Mouse (Mus musculus): Measurements from ENCODE around the gene Arfip2. TPM values are rescaled to one million over a fixed set of nuclear protein-coding genes. Genes with fewer than 3 reads are reported as not detected.

Gene Arfip2
- total and polyA plus RNA-seq, 3 experiments = 13.6 to 30.4 (median 13.6) TPM

DNA sequence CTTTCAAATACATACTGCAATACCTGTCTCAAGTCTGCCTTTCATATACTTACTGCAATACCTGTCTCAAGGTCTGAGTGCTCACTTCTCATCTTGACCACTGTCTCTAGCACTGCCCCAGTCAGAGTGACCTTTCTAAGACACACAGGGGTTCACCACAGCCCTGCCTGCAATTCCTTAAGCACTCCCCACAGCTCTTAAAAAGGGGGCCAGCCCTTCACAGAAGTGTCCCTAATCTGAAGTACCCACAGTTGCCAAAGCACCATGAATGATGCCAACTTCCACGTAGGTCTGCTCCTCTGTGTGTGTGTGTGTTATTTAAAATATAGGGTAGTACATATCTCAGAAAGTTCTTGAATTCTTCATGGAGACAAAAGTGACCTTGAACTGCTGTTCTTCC lies 28.4 kb downstream of the Arfip2 start:
- no peak overlapping the region for H3K27ac ChIP-seq
- WGBS = 85% methylated on average over 1 of the region's 1 CpGs
- H3K79me2 ChIP-seq (replicated peaks; ENCODE audit: control insufficient read depth, insufficient read depth, low read length) = no peaks in the 10 kb centered on the region
- H3K4me1 ChIP-seq (ENCODE audit: control insufficient read depth, insufficient read depth, low read length) = peaks cover 3% of the 10 kb centered on the region
- no peaks in the 10 kb centered on the region for H3K27me3 ChIP-seq (ENCODE audit: control insufficient read depth, insufficient read depth, low read length)
- intact Hi-C loops (cut with DNase I) = no loop called here
- no peak for DNase-seq
- no peak for TF ChIP-seq POLR2A (IDR thresholded peaks at IDR 0.05; ENCODE audit: insufficient read depth, low read depth, low read length)
- no peak for TF ChIP-seq CTCF (IDR thresholded peaks at IDR 0.05)
- no peak for TF ChIP-seq EP300 (IDR thresholded peaks at IDR 0.05; ENCODE audit: insufficient read depth, low read depth, low read length)
- H3K36me3 ChIP-seq (ENCODE audit: control insufficient read depth, insufficient read depth, low read length) = peaks cover 5% of the 10 kb centered on the region
- H3K4me3 ChIP-seq = no peak overlapping the region
- no peak overlapping the region for H3K9ac ChIP-seq (ENCODE audit: low read depth, low read length)

DNA sequence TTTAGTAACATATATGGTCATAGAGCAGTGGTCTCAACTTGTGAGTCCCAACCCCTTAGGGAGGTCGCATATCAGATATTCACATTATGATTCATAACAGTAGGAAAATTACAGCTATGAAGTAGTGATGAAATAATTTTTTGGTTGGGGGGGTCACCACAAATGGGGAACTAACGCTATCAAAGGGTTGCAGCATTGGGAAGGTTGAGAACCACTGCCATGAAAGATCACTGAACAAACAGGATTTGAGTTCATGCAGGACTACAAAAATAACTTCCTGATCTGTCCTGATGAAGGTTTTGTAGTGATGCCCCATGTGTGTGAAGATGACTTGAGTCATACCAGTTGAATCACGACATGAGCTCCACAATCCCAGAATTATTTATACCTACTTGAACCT lies 31.7 kb downstream of the Arfip2 start:
- intact Hi-C loops (cut with DNase I) = loop anchor here (10.0 kb wide), 1 partner anchor 194 kb away; no protein-coding TSS in a partner anchor
- no peak overlapping the region for H3K27ac ChIP-seq
- H3K9ac ChIP-seq (ENCODE audit: low read depth, low read length) = no peak overlapping the region
- H3K4me1 ChIP-seq (ENCODE audit: control insufficient read depth, insufficient read depth, low read length) = no peaks in the 10 kb centered on the region
- no peaks in the 10 kb centered on the region for H3K27me3 ChIP-seq (ENCODE audit: control insufficient read depth, insufficient read depth, low read length)
- DNase-seq = no peak
- H3K79me2 ChIP-seq (replicated peaks; ENCODE audit: control insufficient read depth, insufficient read depth, low read length) = no peaks in the 10 kb centered on the region
- no peaks in the 10 kb centered on the region; the same call in 1 of the 2 replicates for H3K36me3 ChIP-seq (ENCODE audit: control insufficient read depth, insufficient read depth, low read length)
- no peak overlapping the region for H3K4me3 ChIP-seq
- TF ChIP-seq EP300 (IDR thresholded peaks at IDR 0.05; ENCODE audit: insufficient read depth, low read depth, low read length) = no peak
- no peak for TF ChIP-seq POLR2A (IDR thresholded peaks at IDR 0.05; ENCODE audit: insufficient read depth, low read depth, low read length)
- TF ChIP-seq CTCF (IDR thresholded peaks at IDR 0.05) = no peak
- WGBS = 83% methylated on average over 3 of the region's 3 CpGs

DNA sequence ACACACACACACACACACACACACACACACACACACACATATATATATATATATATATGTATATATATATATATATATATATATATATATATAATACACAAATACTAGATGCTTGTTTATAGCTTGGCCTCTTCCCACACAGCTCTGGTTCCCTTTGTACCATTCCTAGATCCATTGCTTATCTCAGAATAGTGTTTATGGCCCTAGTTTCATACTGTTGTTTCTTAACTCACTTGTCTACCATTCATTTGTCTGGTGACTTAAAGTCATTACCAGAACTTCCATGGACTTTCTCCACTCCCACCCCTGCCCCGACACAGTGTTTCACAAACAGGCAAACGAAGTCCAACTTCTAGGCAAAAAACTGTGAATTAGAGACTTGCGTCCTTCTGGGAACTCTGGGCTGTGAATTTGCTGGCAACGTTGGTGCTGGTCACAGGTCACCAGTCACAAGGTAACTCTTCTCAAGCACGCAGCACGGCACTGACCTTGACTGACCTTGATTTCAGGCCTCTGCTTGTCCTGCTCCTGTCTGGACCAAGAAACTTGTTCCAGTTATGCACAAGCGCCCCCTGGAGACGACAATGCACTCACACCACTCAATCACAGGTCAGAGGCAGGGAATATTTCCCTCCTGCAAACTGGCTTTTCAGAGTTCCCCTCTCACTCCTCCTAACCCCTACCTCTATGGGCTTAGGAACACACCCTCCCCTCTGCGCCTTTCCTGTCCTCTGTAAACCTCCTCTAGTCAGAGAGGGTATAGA lies 37.2 kb downstream of the Arfip2 start:
- WGBS = 40% methylated on average over 9 of the region's 9 CpGs
- intact Hi-C loops (cut with DNase I) = loop anchor here (1.0 to 10.0 kb wide), 3 partner anchors 48 to 188 kb away; partner anchors contain the start of gene Smpd1
- H3K79me2 ChIP-seq (replicated peaks; ENCODE audit: control insufficient read depth, insufficient read depth, low read length) = no peaks in the 10 kb centered on the region
- peak; percentile 72 to 75 for DNase-seq
- peaks cover 1% of the 10 kb centered on the region; the same call in 1 of the 2 replicates for H3K4me1 ChIP-seq (ENCODE audit: control insufficient read depth, insufficient read depth, low read length)
- no peaks in the 10 kb centered on the region for H3K27me3 ChIP-seq (ENCODE audit: control insufficient read depth, insufficient read depth, low read length)
- H3K36me3 ChIP-seq (ENCODE audit: control insufficient read depth, insufficient read depth, low read length) = no peaks in the 10 kb centered on the region
- no peak overlapping the region for H3K9ac ChIP-seq (ENCODE audit: low read depth, low read length)
- TF ChIP-seq CTCF (IDR thresholded peaks at IDR 0.05) (peak; percentile 85), EP300 (IDR thresholded peaks at IDR 0.05; ENCODE audit: insufficient read depth, low read depth, low read length) (0 out of 2 replicates have a peak, but pooled peaks have one; percentile 37), POLR2A (IDR thresholded peaks at IDR 0.05; ENCODE audit: insufficient read depth, low read depth, low read length) (no peak)
- H3K27ac ChIP-seq = no peak overlapping the region
- H3K4me3 ChIP-seq = no peak overlapping the region

DNA sequence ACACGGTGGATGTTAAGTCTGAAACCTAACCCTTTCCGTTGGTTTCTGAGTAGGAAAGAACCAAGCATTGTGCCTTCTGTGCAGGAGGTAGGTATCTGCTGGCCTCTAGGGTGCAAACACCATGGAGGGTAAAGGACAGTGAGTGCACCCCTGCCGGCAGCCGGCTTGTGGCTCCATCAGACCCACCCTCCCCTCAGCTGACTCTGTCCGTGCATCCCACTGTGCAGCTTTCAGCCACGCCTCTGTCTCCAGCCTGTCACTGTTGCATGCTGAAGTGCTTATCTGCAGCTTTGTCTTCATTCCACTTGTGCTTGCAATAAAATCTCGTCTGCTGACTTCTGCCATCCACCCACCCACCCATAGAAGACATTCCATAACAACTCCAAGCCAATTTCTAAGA lies 50.1 kb downstream of the Arfip2 start:
- no peaks in the 10 kb centered on the region for H3K36me3 ChIP-seq (ENCODE audit: control insufficient read depth, insufficient read depth, low read length)
- H3K27ac ChIP-seq = no peak overlapping the region
- intact Hi-C loops (cut with DNase I) = no loop called here
- H3K79me2 ChIP-seq (replicated peaks; ENCODE audit: control insufficient read depth, insufficient read depth, low read length) = no peaks in the 10 kb centered on the region
- H3K4me1 ChIP-seq (ENCODE audit: control insufficient read depth, insufficient read depth, low read length) = no peaks in the 10 kb centered on the region
- no peak overlapping the region for H3K9ac ChIP-seq (ENCODE audit: low read depth, low read length)
- no peaks in the 10 kb centered on the region for H3K27me3 ChIP-seq (ENCODE audit: control insufficient read depth, insufficient read depth, low read length)
- no peak overlapping the region for H3K4me3 ChIP-seq
- DNase-seq = no peak
- TF ChIP-seq CTCF (IDR thresholded peaks at IDR 0.05) (no peak), EP300 (IDR thresholded peaks at IDR 0.05; ENCODE audit: insufficient read depth, low read depth, low read length) (no peak)
- WGBS = 53% methylated on average over 7 of the region's 7 CpGs

DNA sequence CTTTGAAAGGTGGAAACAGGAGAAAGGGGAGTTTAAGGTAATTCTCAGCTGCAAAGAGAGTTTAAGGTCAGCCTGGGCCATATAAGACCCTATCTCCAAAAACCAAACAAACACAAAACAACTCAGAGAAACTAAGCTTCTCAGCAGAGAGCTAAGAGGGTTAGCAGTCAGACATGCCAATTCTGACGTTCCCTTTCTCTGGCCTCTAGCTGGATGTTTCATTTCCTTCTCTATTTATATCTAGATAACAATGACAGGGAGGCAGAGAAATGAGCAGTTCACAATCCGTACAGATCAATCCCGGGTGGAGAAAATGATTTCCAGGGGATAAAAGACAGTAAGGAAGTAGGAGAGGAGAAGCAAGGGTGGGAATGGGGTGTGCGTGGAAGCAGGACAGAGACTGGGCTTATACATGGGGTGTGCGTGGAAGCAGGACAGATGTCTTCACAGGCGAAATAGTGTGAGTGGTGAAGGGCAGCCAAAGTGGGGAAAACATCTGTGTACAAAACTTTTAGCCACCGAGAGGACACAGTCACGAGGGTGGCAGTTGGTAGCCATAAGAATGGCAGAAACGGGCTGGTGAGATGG lies 51.8 kb downstream of the Arfip2 start:
- TF ChIP-seq POLR2A (IDR thresholded peaks at IDR 0.05; ENCODE audit: insufficient read depth, low read depth, low read length) (no peak), EP300 (IDR thresholded peaks at IDR 0.05; ENCODE audit: insufficient read depth, low read depth, low read length) (no peak), CTCF (IDR thresholded peaks at IDR 0.05) (no peak)
- WGBS = 49% methylated on average over 9 of the region's 9 CpGs
- no peaks in the 10 kb centered on the region for H3K36me3 ChIP-seq (ENCODE audit: control insufficient read depth, insufficient read depth, low read length)
- no peaks in the 10 kb centered on the region for H3K79me2 ChIP-seq (replicated peaks; ENCODE audit: control insufficient read depth, insufficient read depth, low read length)
- H3K4me3 ChIP-seq = no peak overlapping the region
- intact Hi-C loops (cut with DNase I) = no loop called here
- H3K27me3 ChIP-seq (ENCODE audit: control insufficient read depth, insufficient read depth, low read length) = no peaks in the 10 kb centered on the region
- no peaks in the 10 kb centered on the region for H3K4me1 ChIP-seq (ENCODE audit: control insufficient read depth, insufficient read depth, low read length)
- no peak overlapping the region for H3K9ac ChIP-seq (ENCODE audit: low read depth, low read length)
- DNase-seq = no peak
- H3K27ac ChIP-seq = no peak overlapping the region

Other genes with a start within 250 kb of the Arfip2 start
- 10 to 100 TPM; 16.0 to 16.3 TPM for gene Fam160a2, start 240.4 kb downstream of the Arfip2 start, total RNA-seq (2021)
- 25.4 and 48.2 TPM in 2 replicates for gene Fam160a2, start 240.4 kb downstream of the Arfip2 start, polyA plus RNA-seq (2012; rRNA removed)
- not detected for gene Cnga4, start 235.8 kb downstream of the Arfip2 start, total RNA-seq (2021)
- gene Cnga4, start 235.8 kb downstream of the Arfip2 start, polyA plus RNA-seq (2012; rRNA removed) = 0.09 and 0.14 TPM in 2 replicates
- not detected for gene Cckbr, start 214.7 kb downstream of the Arfip2 start, total RNA-seq (2021)
- gene Cckbr, start 214.7 kb downstream of the Arfip2 start, polyA plus RNA-seq (2012; rRNA removed) = not detected in 2 replicates
- 10 to 100 TPM; 17.5 to 24.0 TPM for gene Cavin3, start 158.1 kb downstream of the Arfip2 start, total RNA-seq (2021)
- gene Cavin3, start 158.1 kb downstream of the Arfip2 start, polyA plus RNA-seq (2012; rRNA removed) = 18.0 and 21.0 TPM in 2 replicates
- 100 to 1,000 TPM; 154 to 186 TPM for gene Smpd1, start 86.1 kb downstream of the Arfip2 start, total RNA-seq (2021)
- gene Smpd1, start 86.1 kb downstream of the Arfip2 start, polyA plus RNA-seq (2012; rRNA removed) = 190 and 211 TPM in 2 replicates
- gene Apbb1, start 58.8 kb downstream of the Arfip2 start, total RNA-seq (2021) = 100 to 1,000 TPM; 123 to 147 TPM
- gene Apbb1, start 58.8 kb downstream of the Arfip2 start, polyA plus RNA-seq (2012; rRNA removed) = 259 and 333 TPM in 2 replicates
- under 1 TPM in 1 of 2 experiments, not detected in 1; 0.16 TPM for gene Hpx, start 40.3 kb downstream of the Arfip2 start, total RNA-seq (2021)
- 0.33 and 1.9 TPM in 2 replicates for gene Hpx, start 40.3 kb downstream of the Arfip2 start, polyA plus RNA-seq (2012; rRNA removed)
- 10 to 100 TPM; 20.5 to 23.0 TPM for gene Trim3, start 6.8 kb downstream of the Arfip2 start, total RNA-seq (2021)
- 39.8 and 41.1 TPM in 2 replicates for gene Trim3, start 6.8 kb downstream of the Arfip2 start, polyA plus RNA-seq (2012; rRNA removed)
- gene Timm10b, start 360 bp downstream of the Arfip2 start, total RNA-seq (2021) = 10 to 100 TPM; 70.8 to 78.5 TPM
- 83.6 and 92.9 TPM in 2 replicates for gene Timm10b, start 360 bp downstream of the Arfip2 start, polyA plus RNA-seq (2012; rRNA removed)
- gene Gm45799, start 136 bp upstream of the Arfip2 start, total RNA-seq (2021) = 1 to 10 TPM in 1 of 2 experiments, under 1 TPM in 1; 0.78 to 2.0 TPM
- gene Gm45799, start 136 bp upstream of the Arfip2 start, polyA plus RNA-seq (2012; rRNA removed) = 66.7 and 188 TPM in 2 replicates
- under 1 TPM; 0.14 to 0.29 TPM for gene Dnhd1, start 10.4 kb upstream of the Arfip2 start, total RNA-seq (2021)
- 1.1 and 1.3 TPM in 2 replicates for gene Dnhd1, start 10.4 kb upstream of the Arfip2 start, polyA plus RNA-seq (2012; rRNA removed)
- gene Ilk, start 96.2 kb upstream of the Arfip2 start, total RNA-seq (2021) = 10 to 100 TPM; 81.4 to 84.4 TPM
- gene Ilk, start 96.2 kb upstream of the Arfip2 start, polyA plus RNA-seq (2012; rRNA removed) = 127 and 168 TPM in 2 replicates
- gene Rrp8, start 97.0 kb upstream of the Arfip2 start, total RNA-seq (2021) = 10 to 100 TPM in 1 of 2 experiments, 1 to 10 TPM in 1; 9.2 to 10.8 TPM
- gene Rrp8, start 97.0 kb upstream of the Arfip2 start, polyA plus RNA-seq (2012; rRNA removed) = 4.4 and 8.0 TPM in 2 replicates
- gene Taf10, start 103.9 kb upstream of the Arfip2 start, total RNA-seq (2021) = 100 to 1,000 TPM; 110 to 115 TPM
- gene Taf10, start 103.9 kb upstream of the Arfip2 start, polyA plus RNA-seq (2012; rRNA removed) = 158 and 176 TPM in 2 replicates
- gene Tpp1, start 111.8 kb upstream of the Arfip2 start, total RNA-seq (2021) = 10 to 100 TPM; 42.1 to 50.3 TPM
- 66.1 and 90.0 TPM in 2 replicates for gene Tpp1, start 111.8 kb upstream of the Arfip2 start, polyA plus RNA-seq (2012; rRNA removed)
- gene Dchs1, start 147.2 kb upstream of the Arfip2 start, total RNA-seq (2021) = 1 to 10 TPM; 7.2 to 8.5 TPM
- gene Dchs1, start 147.2 kb upstream of the Arfip2 start, polyA plus RNA-seq (2012; rRNA removed) = 8.0 and 11.0 TPM in 2 replicates
- gene Mrpl17, start 170.7 kb upstream of the Arfip2 start, total RNA-seq (2021) = 100 to 1,000 TPM in 1 of 2 experiments, 10 to 100 TPM in 1; 93.1 to 133 TPM
- gene Mrpl17, start 170.7 kb upstream of the Arfip2 start, polyA plus RNA-seq (2012; rRNA removed) = 139 and 144 TPM in 2 replicates

Measured in heart, adult 2 months (tissue).